Mouse (Mus musculus): ENCODE measurements around the gene Ube4b.

The Ube4b gene

GRCm38 (mm10) chr4:149426325-149427199 lies at the start of gene Ube4b:
TSS of gene Ube4b (minus strand) at chr4:149426749.
- in situ Hi-C loops (cut with MboI, MseI), result no loop called here

- in situ Hi-C loops (cut with MboI, MseI), result no loop called here
Measured at GRCm38 (mm10) chr4:149475096-149475495, 48.5 kb upstream of the Ube4b start.

- in situ Hi-C loops (cut with MboI, MseI), result no loop called here
Measured at GRCm38 (mm10) chr4:149469557-149469956, 43.0 kb upstream of the Ube4b start.

GRCm38 (mm10) chr4:149463435-149463950 lies 36.9 kb upstream of the Ube4b start:
- in situ Hi-C loops (cut with MboI, MseI), result loop anchor here (5.0 kb wide), 1 partner anchor 84 kb away; no protein-coding TSS in a partner anchor

- in situ Hi-C loops (cut with MboI, MseI), result loop anchor here (5.0 kb wide), 1 partner anchor 85 kb away; no protein-coding TSS in a partner anchor
Measured at GRCm38 (mm10) chr4:149462305-149462971, 35.9 kb upstream of the Ube4b start.

GRCm38 (mm10) chr4:149461579-149462304 lies 35.2 kb upstream of the Ube4b start:
- in situ Hi-C loops (cut with MboI, MseI), result loop anchor here (5.0 kb wide), 1 partner anchor 86 kb away; no protein-coding TSS in a partner anchor

- in situ Hi-C loops (cut with MboI, MseI), result loop anchor here (5.0 kb wide), 1 partner anchor 87 kb away; no protein-coding TSS in a partner anchor
Measured at GRCm38 (mm10) chr4:149460475-149460874, 33.9 kb upstream of the Ube4b start.

GRCm38 (mm10) chr4:149459425-149459824 lies 32.9 kb upstream of the Ube4b start:
- in situ Hi-C loops (cut with MboI, MseI), result loop anchor here (10.0 kb wide), 1 partner anchor 315 kb away; no protein-coding TSS in a partner anchor

- in situ Hi-C loops (cut with MboI, MseI), result loop anchor here (10.0 kb wide), 1 partner anchor 314 kb away; no protein-coding TSS in a partner anchor
Measured at GRCm38 (mm10) chr4:149458526-149458925, 32.0 kb upstream of the Ube4b start.

- in situ Hi-C loops (cut with MboI, MseI), result loop anchor here (10.0 kb wide), 1 partner anchor 313 kb away; no protein-coding TSS in a partner anchor
Measured at GRCm38 (mm10) chr4:149457831-149458430, 31.4 kb upstream of the Ube4b start.

GRCm38 (mm10) chr4:149457163-149457562 lies 30.6 kb upstream of the Ube4b start:
- in situ Hi-C loops (cut with MboI, MseI), result loop anchor here (10.0 kb wide), 1 partner anchor 312 kb away; no protein-coding TSS in a partner anchor

GRCm38 (mm10) chr4:149454879-149455278 lies 28.3 kb upstream of the Ube4b start, which contains the start of gene Rbp7:
TSS of gene Rbp7 (minus strand) at chr4:149454978.
- in situ Hi-C loops (cut with MboI, MseI), result loop anchor here (10.0 kb wide), 1 partner anchor 310 kb away; no protein-coding TSS in a partner anchor

- in situ Hi-C loops (cut with MboI, MseI), result loop anchor here (10.0 kb wide), 1 partner anchor 309 kb away; no protein-coding TSS in a partner anchor
Measured at GRCm38 (mm10) chr4:149454263-149454662, 27.7 kb upstream of the Ube4b start.

- in situ Hi-C loops (cut with MboI, MseI), result loop anchor here (10.0 kb wide), 1 partner anchor 309 kb away; no protein-coding TSS in a partner anchor
Measured at GRCm38 (mm10) chr4:149453656-149454055, 27.1 kb upstream of the Ube4b start.

GRCm38 (mm10) chr4:149450636-149451035 lies 24.1 kb upstream of the Ube4b start:
- in situ Hi-C loops (cut with MboI, MseI), result loop anchor here (10.0 kb wide), 1 partner anchor 306 kb away; no protein-coding TSS in a partner anchor

GRCm38 (mm10) chr4:149446309-149446708 lies 19.8 kb upstream of the Ube4b start:
- in situ Hi-C loops (cut with MboI, MseI), result no loop called here

- in situ Hi-C loops (cut with MboI, MseI), result no loop called here
Measured at GRCm38 (mm10) chr4:149445868-149446267, 19.3 kb upstream of the Ube4b start.

GRCm38 (mm10) chr4:149444964-149445701 lies 18.6 kb upstream of the Ube4b start:
- in situ Hi-C loops (cut with MboI, MseI), result no loop called here

GRCm38 (mm10) chr4:149444465-149444864 lies 17.9 kb upstream of the Ube4b start:
- in situ Hi-C loops (cut with MboI, MseI), result no loop called here

- in situ Hi-C loops (cut with MboI, MseI), result no loop called here
Measured at GRCm38 (mm10) chr4:149442436-149442835, 15.9 kb upstream of the Ube4b start.

Measured in T-helper 1 cell (primary cell).